ENCODE assay signal across 7 mouse cellular contexts in genomic region chr6:48675400-48675930, GRCm38 (mm10). TPM values are rescaled to one million over a fixed set of nuclear protein-coding genes. Genes with fewer than 3 reads are reported as not detected.
A peak's percentile ranks its signal among the peaks of the same experiment; 100 is the strongest.
DNase-seq lines count a peak whose midpoint lies in the region; ATAC-seq and TF ChIP-seq lines count a peak whose summit lies in the region.

No protein-coding gene starts in this region.

- H3K27ac ChIP-seq in lung, embryonic 15.5 days: no peak overlapping the region
- peak overlapping the region; percentile 70 for H3K27ac ChIP-seq in embryonic facial prominence, embryonic 10.5 days (replicated peaks)
- no peak overlapping the region for H3K27ac ChIP-seq in hindbrain, postnatal 0 days
- no peak overlapping the region for H3K27ac ChIP-seq in midbrain, postnatal 0 days (ENCODE audit: low read depth, low read length)

- no peaks in the 10 kb centered on the region for H3K36me3 ChIP-seq in lung, embryonic 15.5 days
- no peaks in the 10 kb centered on the region for H3K36me3 ChIP-seq in embryonic facial prominence, embryonic 10.5 days (replicated peaks)
- H3K36me3 ChIP-seq in hindbrain, postnatal 0 days (ENCODE audit: insufficient read depth, low read length): no peaks in the 10 kb centered on the region
- H3K36me3 ChIP-seq in midbrain, postnatal 0 days (ENCODE audit: insufficient read depth, low read length): no peaks in the 10 kb centered on the region

- no peaks in the 10 kb centered on the region for H3K4me1 ChIP-seq in lung, embryonic 15.5 days
- H3K4me1 ChIP-seq in embryonic facial prominence, embryonic 10.5 days: peaks cover 13% of the 10 kb centered on the region
- no peaks in the 10 kb centered on the region for H3K4me1 ChIP-seq in hindbrain, postnatal 0 days (ENCODE audit: insufficient read depth, low read length)
- H3K4me1 ChIP-seq in midbrain, postnatal 0 days (ENCODE audit: insufficient read depth, low read length): no peaks in the 10 kb centered on the region

- WGBS in lung, embryonic 15.5 days: 37% methylated on average over 10 of the region's 10 CpGs
- 44% methylated on average over 10 of the region's 10 CpGs for WGBS in embryonic facial prominence, embryonic 10.5 days
- 44% methylated on average over 10 of the region's 10 CpGs for WGBS in hindbrain, postnatal 0 days
- 39% methylated on average over 10 of the region's 10 CpGs for WGBS in midbrain, postnatal 0 days

- no peak for TF ChIP-seq CTCF in hindbrain, postnatal 0 days (IDR thresholded peaks at IDR 0.05; ENCODE audit: low read depth)
- TF ChIP-seq CTCF in midbrain, postnatal 0 days (IDR thresholded peaks at IDR 0.05): no peak

- H3K9ac ChIP-seq in lung, embryonic 15.5 days: no peak overlapping the region
- H3K9ac ChIP-seq in hindbrain, postnatal 0 days (replicated peaks; ENCODE audit: low read length): no peak overlapping the region
- no peak overlapping the region for H3K9ac ChIP-seq in midbrain, postnatal 0 days (replicated peaks; ENCODE audit: low read length, poor library complexity, severe bottlenecking)

- ATAC-seq in lung, embryonic 15.5 days (ENCODE audit: borderline replicate concordance, extremely low read depth, low FRiP score, low TSS enrichment): no peak
- ATAC-seq in hindbrain, postnatal 0 days: no peak
- ATAC-seq in midbrain, postnatal 0 days (ENCODE audit: low FRiP score): no peak

- DNase-seq in lung, postnatal 10 days: no peak
- no peak for DNase-seq in embryonic facial prominence, embryonic 10.5 days (ENCODE audit: low spot score)
- DNase-seq in hindbrain, postnatal 0 days (ENCODE audit: low spot score): no peak
- no peak for DNase-seq in midbrain, postnatal 0 days (ENCODE audit: low spot score)
- no peak for DNase-seq in adrenal gland, adult 2 months
- no peak for DNase-seq in urinary bladder, adult 2 months (ENCODE audit: low spot score)

- H3K4me3 ChIP-seq in lung, embryonic 15.5 days: peak overlapping the region; percentile 32
- H3K4me3 ChIP-seq in embryonic facial prominence, embryonic 10.5 days: peak overlapping the region; percentile 40
- no peak overlapping the region for H3K4me3 ChIP-seq in hindbrain, postnatal 0 days (ENCODE audit: low read length)
- H3K4me3 ChIP-seq in midbrain, postnatal 0 days (ENCODE audit: low read depth, low read length): no peak overlapping the region

- H3K27me3 ChIP-seq in lung, embryonic 15.5 days: no peaks in the 10 kb centered on the region
- H3K27me3 ChIP-seq in embryonic facial prominence, embryonic 10.5 days (replicated peaks; ENCODE audit: low read depth, poor library complexity, severe bottlenecking): no peaks in the 10 kb centered on the region
- no peaks in the 10 kb centered on the region for H3K27me3 ChIP-seq in hindbrain, postnatal 0 days (ENCODE audit: insufficient read depth, low read length)
- H3K27me3 ChIP-seq in midbrain, postnatal 0 days (ENCODE audit: insufficient read depth, low read length): no peaks in the 10 kb centered on the region

- H3K9me3 ChIP-seq in lung, embryonic 15.5 days: no peaks in the 10 kb centered on the region
- H3K9me3 ChIP-seq in embryonic facial prominence, embryonic 10.5 days: no peaks in the 10 kb centered on the region
- H3K9me3 ChIP-seq in hindbrain, postnatal 0 days (ENCODE audit: low read length): no peaks in the 10 kb centered on the region
- H3K9me3 ChIP-seq in midbrain, postnatal 0 days (ENCODE audit: low read length): no peaks in the 10 kb centered on the region

- peak overlapping the region; percentile 45 for H3K4me2 ChIP-seq in lung, embryonic 15.5 days
- H3K4me2 ChIP-seq in hindbrain, postnatal 0 days (ENCODE audit: low read depth, low read length): peak overlapping the region; percentile 30; the same call in 1 of the 2 replicates
- peak overlapping the region; percentile 29; the same call in 1 of the 2 replicates for H3K4me2 ChIP-seq in midbrain, postnatal 0 days (ENCODE audit: low read depth, low read length, poor library complexity, severe bottlenecking)

RNA-seq across cellular contexts. Expression of gene Gimap9, which starts 0.5 kb away (rescaled TPM):
- 16.1 and 16.2 TPM in 2 replicates for polyA plus RNA-seq in lung, embryonic 15.5 days (2015; fragmentation: Nextera tagmentation; extraction: Ambion mirVana)
- 5.0 and 6.0 TPM in 2 replicates for polyA plus RNA-seq in embryonic facial prominence, embryonic 10.5 days (2016; fragmentation: Nextera tagmentation; extraction: Ambion mirVana)
- 2.1 and 2.4 TPM in 2 replicates for total RNA-seq in hindbrain, postnatal 0 days (2014; rRNA removed)
- polyA plus RNA-seq in hindbrain, postnatal 0 days (2015; fragmentation: Nextera tagmentation; extraction: Ambion mirVana): 1.2 and 2.0 TPM in 2 replicates
- 0.55 and 0.71 TPM in 2 replicates for total RNA-seq in midbrain, postnatal 0 days (2014; rRNA removed)
- 1.1 TPM in 2 replicates for polyA plus RNA-seq in midbrain, postnatal 0 days (2015; fragmentation: Nextera tagmentation; extraction: Ambion mirVana)
- total RNA-seq in adrenal gland, adult 2 months (2021): 1 to 10 TPM; 3.6 to 5.9 TPM
- polyA plus RNA-seq in adrenal gland, adult 2 months (2012; rRNA removed): 0.34 and 0.49 TPM in 2 replicates
- 5.6 and 6.9 TPM in 2 replicates for polyA plus RNA-seq in urinary bladder, adult 2 months (2012; rRNA removed)

RNA-seq across cellular contexts. Expression of gene Gimap4, which starts 8.9 kb away (rescaled TPM):
- polyA plus RNA-seq in lung, embryonic 15.5 days (2015; fragmentation: Nextera tagmentation; extraction: Ambion mirVana): 45.0 and 46.6 TPM in 2 replicates
- 7.4 and 7.5 TPM in 2 replicates for polyA plus RNA-seq in embryonic facial prominence, embryonic 10.5 days (2016; fragmentation: Nextera tagmentation; extraction: Ambion mirVana)
- 0.78 and 1.6 TPM in 2 replicates for total RNA-seq in hindbrain, postnatal 0 days (2014; rRNA removed)
- 0.56 and 0.66 TPM in 2 replicates for polyA plus RNA-seq in hindbrain, postnatal 0 days (2015; fragmentation: Nextera tagmentation; extraction: Ambion mirVana)
- 0.66 and 0.77 TPM in 2 replicates for total RNA-seq in midbrain, postnatal 0 days (2014; rRNA removed)
- 0.25 and 0.48 TPM in 2 replicates for polyA plus RNA-seq in midbrain, postnatal 0 days (2015; fragmentation: Nextera tagmentation; extraction: Ambion mirVana)
- 10 to 100 TPM; 40.3 to 50.9 TPM for total RNA-seq in adrenal gland, adult 2 months (2021)
- polyA plus RNA-seq in adrenal gland, adult 2 months (2012; rRNA removed): 7.8 and 8.2 TPM in 2 replicates
- 19.0 and 19.1 TPM in 2 replicates for polyA plus RNA-seq in urinary bladder, adult 2 months (2012; rRNA removed)

RNA-seq across cellular contexts. Expression of gene Gimap8, which starts 28.4 kb away (rescaled TPM):
- 4.2 and 4.3 TPM in 2 replicates for polyA plus RNA-seq in lung, embryonic 15.5 days (2015; fragmentation: Nextera tagmentation; extraction: Ambion mirVana)
- 0.48 and 0.51 TPM in 2 replicates for polyA plus RNA-seq in embryonic facial prominence, embryonic 10.5 days (2016; fragmentation: Nextera tagmentation; extraction: Ambion mirVana)
- 0.72 and 1.3 TPM in 2 replicates for total RNA-seq in hindbrain, postnatal 0 days (2014; rRNA removed)
- 0.40 and 0.49 TPM in 2 replicates for polyA plus RNA-seq in hindbrain, postnatal 0 days (2015; fragmentation: Nextera tagmentation; extraction: Ambion mirVana)
- 0.60 and 0.76 TPM in 2 replicates for total RNA-seq in midbrain, postnatal 0 days (2014; rRNA removed)
- 0.45 and 0.53 TPM in 2 replicates for polyA plus RNA-seq in midbrain, postnatal 0 days (2015; fragmentation: Nextera tagmentation; extraction: Ambion mirVana)
- total RNA-seq in adrenal gland, adult 2 months (2021): 10 to 100 TPM in 1 of 2 experiments, 1 to 10 TPM in 1; 7.8 to 12.6 TPM
- polyA plus RNA-seq in adrenal gland, adult 2 months (2012; rRNA removed): 1.2 and 1.5 TPM in 2 replicates
- polyA plus RNA-seq in urinary bladder, adult 2 months (2012; rRNA removed): 6.2 and 8.1 TPM in 2 replicates

RNA-seq across cellular contexts. Expression of gene Gimap6, which starts 32.6 kb away (rescaled TPM):
- 41.3 and 48.5 TPM in 2 replicates for polyA plus RNA-seq in lung, embryonic 15.5 days (2015; fragmentation: Nextera tagmentation; extraction: Ambion mirVana)
- 11.5 and 12.1 TPM in 2 replicates for polyA plus RNA-seq in embryonic facial prominence, embryonic 10.5 days (2016; fragmentation: Nextera tagmentation; extraction: Ambion mirVana)
- 3.5 and 5.7 TPM in 2 replicates for total RNA-seq in hindbrain, postnatal 0 days (2014; rRNA removed)
- 6.7 and 7.1 TPM in 2 replicates for polyA plus RNA-seq in hindbrain, postnatal 0 days (2015; fragmentation: Nextera tagmentation; extraction: Ambion mirVana)
- 3.0 and 6.1 TPM in 2 replicates for total RNA-seq in midbrain, postnatal 0 days (2014; rRNA removed)
- polyA plus RNA-seq in midbrain, postnatal 0 days (2015; fragmentation: Nextera tagmentation; extraction: Ambion mirVana): 5.4 and 5.7 TPM in 2 replicates
- 10 to 100 TPM; 50.7 to 66.4 TPM for total RNA-seq in adrenal gland, adult 2 months (2021)
- polyA plus RNA-seq in adrenal gland, adult 2 months (2012; rRNA removed): 4.5 and 4.9 TPM in 2 replicates
- 22.4 and 25.3 TPM in 2 replicates for polyA plus RNA-seq in urinary bladder, adult 2 months (2012; rRNA removed)

RNA-seq across cellular contexts. Expression of gene Gm28053, which starts 42.9 kb away (rescaled TPM):
- polyA plus RNA-seq in lung, embryonic 15.5 days (2015; fragmentation: Nextera tagmentation; extraction: Ambion mirVana): 3.4 and 4.2 TPM in 2 replicates
- polyA plus RNA-seq in embryonic facial prominence, embryonic 10.5 days (2016; fragmentation: Nextera tagmentation; extraction: Ambion mirVana): 0.28 TPM in 1 of 2 replicates, not detected in the other
- not detected in 2 replicates for total RNA-seq in hindbrain, postnatal 0 days (2014; rRNA removed)
- not detected in 2 replicates for polyA plus RNA-seq in hindbrain, postnatal 0 days (2015; fragmentation: Nextera tagmentation; extraction: Ambion mirVana)
- not detected in 2 replicates for total RNA-seq in midbrain, postnatal 0 days (2014; rRNA removed)
- not detected in 2 replicates for polyA plus RNA-seq in midbrain, postnatal 0 days (2015; fragmentation: Nextera tagmentation; extraction: Ambion mirVana)
- 10 to 100 TPM in 1 of 2 experiments, 1 to 10 TPM in 1; 6.9 to 11.5 TPM for total RNA-seq in adrenal gland, adult 2 months (2021)
- polyA plus RNA-seq in adrenal gland, adult 2 months (2012; rRNA removed): not detected in 2 replicates
- 1.3 and 1.8 TPM in 2 replicates for polyA plus RNA-seq in urinary bladder, adult 2 months (2012; rRNA removed)

Comparison
In these comparisons a context has a peak if more than half of its experiments do, and no peak if none do; other contexts are left out.
1. H3K4me3 ChIP-seq: peak in lung, embryonic 15.5 days (single experiment) and embryonic facial prominence, embryonic 10.5 days (single experiment); none in hindbrain, postnatal 0 days (single experiment) and midbrain, postnatal 0 days (single experiment).
2. Peak in every context shown above with its lines, with median percentiles within 50 percentile points of each other: H3K4me2 ChIP-seq.